Mouse (Mus musculus): ENCODE measurements around the gene Reep3.

GRCm38 (mm10) chr10:67115666-67116091 lies 18.9 kb upstream of the Reep3 start:
- TF ChIP-seq CTCF (IDR thresholded peaks at IDR 0.05; ENCODE audit: control insufficient read depth, insufficient read depth, insufficient read length) = no peak
- TF ChIP-seq MAX (IDR thresholded peaks at IDR 0.05) = no peak
- no peak for TF ChIP-seq FOSL1 (IDR thresholded peaks at IDR 0.05; ENCODE audit: insufficient read depth, low read length, poor library complexity, severe bottlenecking)
- TF ChIP-seq MYOD1 (IDR thresholded peaks at IDR 0.05; ENCODE audit: control insufficient read depth, insufficient read length, low read depth) = no peak
- TF ChIP-seq USF1 (IDR thresholded peaks at IDR 0.05; ENCODE audit: low read depth) = no peak
- no peak for TF ChIP-seq CEBPB (IDR thresholded peaks at IDR 0.05; ENCODE audit: low read depth)
